Mouse (Mus musculus) embryo, embryonic 11.5 days (tissue): ENCODE measurements around the gene Lcn11.
"Not testable (repeated sequence)": the region's sequence is repeated elsewhere in the genome, so short reads cannot be mapped to it uniquely, and the experiment has no call there.

Source experiments
- DNase-seq: peaks from one replicate; pipeline ENCODE4 v3.0.0-alpha.2; 2012; ENCODE audit warnings: low read depth, low spot score

The Lcn11 gene

DNA sequence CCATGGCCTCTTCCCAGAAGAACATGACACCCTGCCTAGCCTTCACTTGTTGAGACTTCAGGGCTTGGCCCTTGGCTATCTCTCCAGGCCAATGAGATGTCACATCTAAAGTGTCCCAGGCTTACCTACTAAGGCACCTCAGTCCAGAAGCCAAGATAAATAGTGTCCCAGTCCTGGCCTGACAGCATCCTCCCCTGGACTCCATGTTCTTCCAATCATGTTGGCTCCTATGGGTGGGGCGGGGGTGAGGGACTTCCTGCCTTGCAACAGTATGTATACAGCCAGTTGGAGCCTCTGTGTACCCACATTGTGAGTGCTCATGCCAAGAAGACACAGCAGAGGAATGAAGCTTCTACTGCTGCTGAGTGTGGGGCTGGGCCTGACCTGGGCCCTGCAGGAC, at the start of gene Lcn11:
Lcn11 (plus strand) TSS at position 301 of the 400 bp plus-strand sequence.
- no peak for DNase-seq

DNA sequence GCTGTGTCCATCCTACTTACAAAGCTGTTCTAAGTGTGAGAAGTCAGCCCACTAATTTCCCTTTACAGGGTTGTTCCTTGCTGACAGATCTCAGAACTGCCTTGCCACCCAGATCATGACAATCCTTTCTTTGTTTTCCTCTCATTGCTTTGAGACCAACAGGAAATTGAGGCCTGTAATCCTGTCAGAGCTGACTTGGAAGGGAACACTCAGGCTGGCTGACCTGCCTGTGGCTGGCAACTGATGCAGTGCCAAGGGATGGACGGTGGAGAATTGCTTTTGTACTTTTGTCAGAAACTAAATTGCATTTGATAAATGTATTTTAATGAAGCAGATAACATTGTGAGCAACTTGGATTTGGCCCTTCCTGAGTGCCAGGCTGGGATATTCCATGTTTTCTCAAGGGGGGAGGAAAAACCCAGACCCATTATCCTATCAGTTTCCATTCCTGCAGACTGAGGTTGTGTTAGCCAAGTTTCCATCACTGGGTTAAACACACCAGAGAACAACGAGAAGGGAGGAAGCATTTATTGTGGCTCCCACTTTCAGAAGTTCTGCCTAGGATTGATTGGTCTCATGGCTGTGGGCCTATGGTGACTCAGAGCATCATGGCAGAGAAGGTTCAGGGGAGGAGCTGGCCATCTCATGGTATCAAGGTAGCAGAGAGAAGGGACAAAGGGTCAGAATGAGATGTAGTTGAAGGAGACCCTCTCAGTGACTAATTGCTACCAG, 43.5 kb upstream of the Lcn11 start:
- no peak for DNase-seq

DNA sequence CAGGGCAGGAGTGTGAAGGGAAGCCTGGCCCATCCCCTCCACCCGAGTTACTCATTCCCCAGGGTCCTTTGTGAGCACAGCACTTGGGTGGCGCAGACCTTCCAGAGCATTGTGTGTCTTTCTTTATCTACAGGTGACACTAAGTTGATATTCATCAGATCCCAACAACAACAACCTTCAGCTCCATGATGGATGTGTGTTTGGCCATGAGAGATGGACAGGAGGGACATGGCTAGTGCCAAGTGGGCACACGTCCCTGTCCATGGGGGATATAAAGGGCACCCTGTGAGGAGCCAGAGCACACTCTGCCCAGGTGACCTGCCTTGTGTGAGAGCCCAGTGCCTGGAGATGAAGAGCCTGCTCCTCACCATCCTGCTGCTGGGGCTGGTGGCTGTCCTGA, 40.1 kb upstream of the Lcn11 start, which contains the start of gene Obp2b:
Obp2b (plus strand) TSS at position 301 of the 400 bp plus-strand sequence.
- DNase-seq = not testable (repeated sequence)

DNA sequence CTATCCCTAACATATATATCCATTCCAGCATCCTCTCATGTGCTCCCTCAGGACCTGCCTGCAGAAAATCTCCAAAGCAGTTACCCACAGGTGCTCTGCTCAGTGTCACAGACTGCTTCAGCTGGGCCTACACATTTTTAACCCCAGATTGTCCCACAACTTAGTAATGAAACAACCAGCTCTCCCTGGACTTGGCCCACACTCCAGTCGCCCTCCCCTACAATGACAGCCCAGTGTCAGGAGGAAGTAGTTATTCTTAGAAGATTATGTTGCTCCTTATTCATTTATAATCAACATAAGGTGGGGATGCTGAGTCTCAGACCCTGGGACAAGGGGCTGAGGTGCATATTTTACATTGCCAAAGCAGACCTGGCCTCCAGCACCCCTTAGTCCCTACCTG, 35.1 kb upstream of the Lcn11 start:
- no peak for DNase-seq

DNA sequence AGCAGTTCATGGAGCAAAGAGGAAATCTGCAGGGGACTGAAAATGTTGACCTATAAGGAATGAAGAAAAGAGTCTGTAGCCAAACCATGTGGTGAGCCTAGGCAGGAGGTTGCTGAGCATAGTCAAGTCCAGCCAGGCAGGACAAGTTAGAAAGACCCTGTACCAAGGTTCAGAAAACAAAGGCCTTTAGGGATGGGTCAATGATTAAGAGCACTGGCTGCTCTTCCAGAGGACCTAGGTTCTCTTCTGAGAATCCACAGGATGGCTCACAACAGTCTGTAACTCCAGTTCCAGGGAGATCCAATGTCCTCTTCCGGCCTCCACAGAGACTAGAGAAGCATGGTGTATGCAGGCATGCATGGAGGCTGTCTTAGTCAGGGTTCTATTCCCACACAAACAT, 22.6 kb upstream of the Lcn11 start:
- DNase-seq = no peak

DNA sequence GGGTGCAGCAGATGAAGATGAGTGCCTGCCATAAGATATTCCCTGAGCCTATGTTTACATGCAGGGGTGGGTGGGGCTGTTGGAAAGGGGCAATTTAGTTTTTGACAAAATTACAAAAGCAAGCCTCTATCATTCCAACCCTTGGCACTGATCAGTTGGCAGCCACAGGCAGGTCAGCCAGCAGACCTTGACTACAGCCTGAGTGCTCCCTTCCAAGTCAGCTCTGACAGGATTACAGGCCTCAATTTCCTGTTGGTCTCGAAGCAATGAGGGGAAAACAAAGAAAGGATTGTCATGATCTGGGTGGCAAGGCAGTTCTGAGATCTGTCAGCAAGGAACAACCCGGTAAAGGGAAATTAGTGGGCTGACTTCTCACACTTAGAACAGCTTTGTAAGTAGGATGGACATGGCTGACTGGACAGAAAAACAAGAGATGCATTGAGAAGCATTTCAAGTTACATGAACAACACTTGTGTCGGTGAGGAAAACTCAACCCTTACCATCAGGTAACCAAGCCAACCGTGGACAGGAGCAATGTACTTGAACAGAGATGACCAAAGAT, 18.7 kb upstream of the Lcn11 start:
- no peak for DNase-seq

DNA sequence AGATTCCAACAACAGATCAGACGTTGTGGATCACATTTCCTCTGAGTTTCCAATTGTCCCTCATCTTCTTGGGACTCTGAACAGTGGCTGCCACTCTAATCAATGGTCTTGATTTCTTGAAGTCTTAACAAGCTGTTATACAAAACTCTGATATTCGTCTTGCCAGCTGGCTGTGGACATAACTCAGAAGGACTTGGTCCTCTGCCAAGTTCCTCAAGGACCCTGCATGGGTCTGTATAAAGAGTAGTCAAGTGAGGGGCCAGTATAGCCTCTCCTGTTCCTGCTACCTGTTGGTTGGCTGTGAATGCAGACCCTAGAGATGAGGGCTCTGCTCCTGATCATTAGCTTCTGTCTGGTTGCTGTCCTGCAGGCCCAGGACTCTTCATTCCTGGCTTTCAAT, 11.5 kb upstream of the Lcn11 start, which contains the start of gene Lcn3:
Lcn3 (plus strand) TSS at position 301 of the 400 bp plus-strand sequence.
- no peak for DNase-seq

DNA sequence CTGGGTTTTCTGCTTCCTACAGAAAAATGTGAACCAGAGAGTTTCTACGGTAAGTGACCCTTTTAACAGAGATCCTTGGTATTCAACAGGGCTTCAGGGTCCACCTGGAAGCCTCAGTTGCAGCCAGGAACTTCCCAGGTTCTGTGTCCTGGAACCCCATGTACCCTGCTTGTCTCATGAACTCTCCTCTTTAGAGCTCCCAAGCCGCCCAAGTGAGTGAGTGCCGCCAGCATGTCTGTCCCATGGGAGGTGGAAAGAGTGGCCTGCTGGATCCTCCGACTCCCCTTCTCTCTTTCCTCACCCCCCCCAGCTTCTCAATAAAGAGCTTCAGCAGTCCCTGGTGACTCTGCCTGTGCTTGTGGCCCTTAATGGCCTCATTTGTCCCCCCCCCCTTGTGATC, 9.1 kb upstream of the Lcn11 start:
- DNase-seq = no peak

DNA sequence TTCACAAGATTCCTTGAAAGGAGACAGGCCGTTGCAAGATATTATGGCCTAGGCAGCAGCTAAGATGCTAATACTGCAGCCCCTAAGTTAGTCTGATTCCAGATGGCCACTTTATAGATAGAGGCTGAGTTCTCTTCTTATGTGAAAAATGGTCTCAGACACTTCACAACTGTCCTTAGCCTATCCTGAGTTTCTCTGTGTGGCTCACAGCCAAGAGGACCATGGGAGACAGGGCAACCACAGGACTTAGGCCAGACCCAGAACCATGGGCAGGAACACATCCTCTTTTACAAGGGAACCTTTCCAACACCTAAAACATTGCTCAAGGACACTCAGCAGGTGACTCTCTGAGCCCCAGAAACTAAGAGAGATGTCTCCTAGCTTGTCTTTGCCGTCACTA, 3.3 kb upstream of the Lcn11 start:
- DNase-seq = no peak

DNA sequence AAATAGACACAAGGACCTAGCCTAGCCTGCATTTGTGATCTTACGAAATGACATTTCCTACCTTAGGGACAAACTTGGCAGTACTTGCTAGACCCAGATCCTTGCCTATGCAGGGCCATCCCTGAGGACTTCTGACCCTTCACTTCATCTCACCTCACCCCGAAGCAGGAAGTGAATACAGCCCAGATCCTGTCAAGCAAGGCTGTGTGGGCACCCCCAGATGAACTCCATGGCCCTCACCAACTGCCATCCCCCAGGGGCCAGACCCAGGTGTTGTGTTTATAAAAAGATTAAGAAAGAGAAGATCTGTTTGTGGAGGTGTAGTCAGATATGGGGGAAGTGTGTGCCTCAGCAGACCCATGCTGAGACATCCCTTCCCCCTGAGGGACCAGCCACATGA, 2.2 kb upstream of the Lcn11 start:
- no peak for DNase-seq

DNA sequence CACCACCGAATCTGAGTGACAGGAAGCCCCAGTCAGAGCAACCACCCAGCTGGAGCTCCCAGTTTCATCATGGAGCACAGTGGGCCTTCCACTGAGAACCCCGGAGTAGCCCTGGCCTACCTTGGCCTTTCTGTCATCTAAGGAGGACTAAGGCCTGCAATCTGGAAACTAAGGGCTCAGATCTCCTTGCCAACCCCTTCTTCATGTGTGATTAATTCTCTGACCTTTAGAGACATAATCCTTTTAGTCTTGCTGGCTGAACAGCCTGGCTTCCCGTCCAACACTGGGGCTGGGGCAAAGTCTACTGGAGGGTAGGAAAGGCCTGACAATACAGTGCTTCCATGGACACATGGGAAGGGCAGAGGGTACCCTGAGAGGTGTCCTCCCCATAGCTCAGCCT, 826 bp upstream of the Lcn11 start:
- no peak for DNase-seq

DNA sequence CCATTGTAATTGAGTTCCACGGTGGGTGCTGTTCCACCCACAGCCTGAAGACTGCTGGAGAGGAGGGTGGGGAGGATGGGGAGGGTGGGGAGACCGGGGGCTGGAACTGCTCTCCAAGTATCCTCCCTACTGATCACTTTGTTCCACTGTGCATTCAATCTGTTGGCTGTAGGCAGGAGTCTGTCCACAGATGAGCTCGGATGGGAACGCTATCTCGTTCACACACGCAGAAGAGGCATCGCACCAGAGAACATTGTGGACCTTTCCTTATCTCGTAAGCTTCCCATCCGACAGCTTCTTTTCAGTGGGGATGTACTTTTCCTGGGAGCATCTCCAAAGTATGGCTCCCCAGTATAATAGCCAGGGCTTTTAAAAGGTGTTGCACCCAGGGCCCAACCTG, 2.3 kb downstream of the Lcn11 start:
- DNase-seq = no peak

DNA sequence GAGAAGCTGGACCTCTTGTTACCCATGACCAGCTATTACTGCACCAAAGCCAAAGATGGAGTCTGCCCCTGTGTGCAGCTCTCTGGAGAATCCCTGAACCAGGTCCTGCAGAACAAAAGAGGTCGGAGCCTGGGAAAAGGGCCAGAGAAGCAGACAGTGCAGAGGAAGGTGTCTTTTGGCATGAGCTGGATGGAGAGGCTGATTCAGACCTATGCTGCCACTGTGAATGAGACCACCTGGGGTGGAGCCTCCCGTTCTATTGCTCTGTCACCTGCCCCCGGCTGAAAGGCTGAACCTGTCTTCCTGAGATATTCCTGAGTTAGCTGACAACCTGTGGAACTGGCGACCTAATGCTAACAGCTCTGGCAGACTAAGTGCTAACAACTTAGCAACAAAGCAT, 4.1 kb downstream of the Lcn11 start:
- no peak for DNase-seq

DNA sequence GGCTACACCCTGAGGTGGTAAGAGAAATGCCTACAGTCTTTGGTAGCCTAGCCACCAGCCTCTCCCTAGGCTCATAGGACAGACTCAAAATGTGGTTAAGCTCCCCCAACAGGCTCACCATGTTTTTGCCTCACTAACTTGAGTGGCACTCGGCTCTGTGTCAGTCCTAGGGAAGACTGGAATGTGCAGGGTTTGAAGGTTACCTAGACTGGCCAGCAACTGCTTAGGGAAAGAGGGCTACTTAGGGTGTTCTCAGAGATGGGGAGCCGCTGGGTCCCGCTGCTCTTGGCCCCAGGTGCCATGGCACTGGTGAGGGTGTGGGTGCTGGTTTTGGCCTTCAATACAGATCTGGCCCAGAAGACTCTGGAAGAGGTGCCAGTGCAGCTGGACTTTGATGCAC, 5.1 kb downstream of the Lcn11 start, which contains the start of gene Gm13539:
Gm13539 (plus strand) TSS at position 301 of the 400 bp plus-strand sequence.
- no peak for DNase-seq

DNA sequence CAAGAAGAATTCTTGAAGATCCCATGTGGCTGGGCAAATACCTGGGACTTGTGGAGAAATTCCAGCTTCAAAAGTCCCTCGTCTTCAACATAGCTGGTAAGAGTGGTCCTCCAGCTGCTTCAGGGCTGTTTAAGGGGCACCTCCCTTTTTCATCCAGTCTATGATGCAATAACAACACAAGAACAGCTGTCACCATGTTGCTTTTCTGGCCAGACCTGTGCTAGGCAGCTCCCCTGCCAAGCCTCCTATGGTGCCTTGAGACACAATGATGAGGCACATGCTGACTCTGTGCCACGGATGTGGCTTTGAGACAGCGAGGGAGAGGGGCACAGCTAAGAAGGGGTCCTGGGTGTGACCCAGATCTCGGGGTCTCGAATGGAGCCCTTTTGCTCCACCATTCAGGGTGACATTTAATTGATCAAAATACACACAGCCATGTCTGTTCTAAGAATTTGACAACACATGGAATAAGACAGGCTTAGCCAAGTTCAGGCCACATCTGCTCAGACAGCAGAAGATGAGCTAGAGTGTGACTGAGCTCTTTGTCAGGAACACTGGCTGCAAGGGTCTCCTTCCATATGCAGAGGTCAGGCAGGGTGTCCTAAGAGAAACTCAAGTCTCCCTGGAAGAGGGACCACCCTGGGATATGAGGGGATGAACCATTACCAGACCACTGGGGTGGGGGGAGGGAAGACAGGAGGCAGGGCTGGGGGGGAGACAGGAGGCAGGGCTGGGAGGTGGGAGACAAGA, 8.9 kb downstream of the Lcn11 start:
- DNase-seq = no peak

DNA sequence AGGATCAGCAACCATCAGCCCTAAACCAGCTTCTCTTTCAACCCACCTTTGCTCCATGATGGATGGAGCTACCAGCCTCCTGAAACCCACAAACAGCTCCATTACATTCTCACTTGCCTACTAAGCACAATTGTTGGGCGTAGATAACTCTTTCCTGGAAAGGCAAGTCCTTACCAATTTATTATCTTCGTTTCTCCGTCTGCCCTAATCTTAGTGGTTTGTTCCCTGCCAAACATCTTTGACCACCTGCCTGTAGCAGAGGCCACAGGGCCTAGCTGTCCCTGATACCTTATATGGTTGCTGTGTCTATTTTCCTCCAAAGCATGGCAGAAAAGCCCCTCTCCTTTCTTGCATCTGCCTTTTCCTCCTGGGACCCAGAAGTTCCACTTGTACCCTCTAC, 12.3 kb downstream of the Lcn11 start:
- no peak for DNase-seq

DNA sequence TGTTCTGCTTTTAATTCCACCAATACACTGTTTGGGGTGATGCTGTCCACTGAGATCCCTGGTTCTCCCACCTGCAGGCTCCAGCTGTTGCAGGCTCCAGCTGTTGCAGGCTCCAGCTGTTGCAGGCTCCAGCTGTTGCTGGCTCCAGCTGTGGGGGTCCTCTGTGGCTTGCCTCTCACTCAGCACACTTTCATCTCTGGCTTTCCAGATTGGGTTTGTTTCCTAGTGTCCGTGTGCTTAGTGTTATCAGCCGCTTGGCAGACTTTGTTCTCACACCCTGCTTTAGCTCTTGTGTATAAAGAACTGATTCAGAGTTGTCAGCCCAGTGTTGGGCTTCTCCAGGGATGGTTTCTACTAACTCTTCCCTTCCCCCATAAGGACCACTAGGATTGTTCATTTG, 20.8 kb downstream of the Lcn11 start:
- no peak for DNase-seq

DNA sequence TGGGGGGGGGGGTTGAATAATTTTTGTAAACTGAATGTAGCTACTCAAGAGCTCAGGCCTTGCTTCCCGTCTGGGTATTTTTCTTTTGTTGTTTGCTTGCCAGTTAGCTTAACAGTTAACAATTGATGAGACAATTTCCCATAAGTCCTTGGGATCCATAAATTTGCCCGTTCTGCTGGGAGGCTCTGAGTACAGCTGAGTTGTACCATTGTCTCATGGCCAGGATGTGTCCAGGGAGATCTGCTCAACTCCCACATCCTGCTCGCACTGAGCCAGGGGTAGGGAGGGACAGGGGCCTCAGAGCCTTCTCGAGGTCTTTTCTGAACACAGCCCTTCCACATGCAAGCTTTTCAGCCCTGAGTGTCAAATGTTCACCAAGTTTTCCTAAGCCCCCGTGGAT, 21.2 kb downstream of the Lcn11 start:
- no peak for DNase-seq

DNA sequence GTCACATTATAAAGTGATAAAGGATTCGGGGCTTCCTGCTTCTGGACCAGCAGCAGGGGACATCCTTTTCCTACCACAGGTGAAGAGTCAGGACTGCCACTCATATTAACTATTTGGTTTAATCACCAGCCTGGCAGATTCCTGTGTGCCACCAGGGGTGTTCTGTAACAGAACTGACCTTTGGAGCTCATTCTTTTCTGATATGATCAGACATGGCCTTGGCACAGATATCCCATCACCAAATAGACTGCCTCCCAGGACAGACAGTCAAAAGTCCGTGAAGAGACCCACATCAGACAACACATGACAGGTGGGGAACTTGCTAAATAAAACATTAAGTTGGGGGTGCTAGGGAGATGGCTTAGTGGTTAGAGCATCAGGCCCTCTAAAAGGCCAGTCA, 34.9 kb downstream of the Lcn11 start:
- no peak for DNase-seq

DNA sequence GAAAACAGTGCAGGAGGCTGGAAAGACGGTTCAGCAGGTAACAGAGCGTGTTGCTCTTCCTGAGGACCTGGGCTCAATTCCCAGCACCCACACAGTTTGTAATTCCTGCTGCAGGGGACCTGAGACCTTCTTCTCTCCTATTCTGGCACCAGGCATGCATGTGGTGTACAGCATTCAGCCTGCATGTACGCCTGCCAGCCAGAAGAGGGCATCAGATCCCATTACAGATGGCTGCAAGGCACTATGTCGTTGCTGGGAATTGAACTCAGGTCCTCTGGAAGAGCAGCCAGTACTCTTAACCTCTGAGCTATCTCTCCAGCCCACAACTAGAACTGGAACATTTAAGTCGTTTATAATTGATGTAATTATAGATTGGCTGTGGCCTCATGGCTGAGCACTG, 36.5 kb downstream of the Lcn11 start:
- DNase-seq = no peak

DNA sequence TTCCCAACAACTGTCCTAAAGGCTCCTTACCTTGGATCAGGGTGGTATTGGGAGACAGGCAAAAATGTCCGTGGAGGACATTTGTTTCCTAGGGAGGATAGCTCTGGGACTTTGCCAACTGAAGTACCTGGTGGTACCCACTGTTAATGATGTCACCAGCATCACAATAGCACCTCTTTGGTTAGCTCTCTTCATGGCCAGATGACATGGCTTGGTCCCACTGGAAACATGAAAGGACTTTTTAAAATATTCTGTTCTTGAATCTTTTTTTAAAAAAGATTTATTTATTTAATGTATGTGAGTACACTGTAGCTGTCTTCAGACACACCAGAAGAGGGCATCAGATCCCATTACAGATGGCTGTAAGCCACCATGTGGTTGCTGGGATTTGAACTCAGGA, 38.9 kb downstream of the Lcn11 start, which contains the start of gene Glt6d1:
Glt6d1 (minus strand) TSS at position 101 of the 400 bp plus-strand sequence.
- not testable (repeated sequence) for DNase-seq

DNA sequence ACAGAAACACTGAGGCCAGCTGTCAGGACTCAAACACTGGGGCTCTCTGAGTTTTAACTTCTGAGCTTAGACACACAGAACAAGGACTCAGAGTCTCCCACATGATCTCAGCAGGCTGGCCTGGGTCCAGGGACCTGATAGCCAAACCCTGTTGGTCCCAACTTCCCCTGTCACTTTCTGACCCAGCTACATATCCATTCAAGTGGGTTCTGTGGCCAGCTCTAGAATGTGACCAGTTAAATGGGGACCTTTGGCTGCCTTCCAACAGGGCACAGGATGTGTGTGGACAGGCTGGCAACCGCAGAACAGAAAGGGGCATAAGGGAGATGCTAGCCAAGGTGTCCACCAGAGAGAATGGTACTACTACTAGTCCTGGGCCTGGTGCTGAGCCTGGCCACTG, 46.0 kb downstream of the Lcn11 start, which contains the start of gene Lcn9:
Lcn9 (plus strand) TSS at position 348 of the 400 bp plus-strand sequence.
- no peak for DNase-seq

DNA sequence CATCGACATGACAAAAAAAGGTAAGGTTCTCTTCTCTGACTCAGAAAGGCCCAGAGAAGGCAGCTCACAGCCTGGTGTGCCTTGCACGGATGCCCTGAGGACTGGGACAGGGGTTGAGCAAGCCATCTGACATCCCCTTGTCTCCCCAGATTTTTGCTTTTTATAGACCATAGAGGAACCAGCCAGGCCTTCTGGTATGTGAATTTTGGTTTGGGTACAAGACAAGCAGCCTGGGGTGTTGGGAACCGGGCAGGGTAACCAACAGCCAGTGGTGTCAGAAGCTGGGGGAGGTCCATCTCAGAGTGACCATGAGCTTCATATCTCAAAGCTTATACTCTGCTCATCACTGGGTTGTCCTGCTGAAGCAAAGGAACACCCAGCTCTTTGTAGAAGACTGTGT, 47.9 kb downstream of the Lcn11 start:
- DNase-seq = no peak
